8 mouse cellular contexts compared by ENCODE assay signal in genomic region chr2:130362511-130363026, GRCm38 (mm10). TPM values are rescaled to one million over a fixed set of nuclear protein-coding genes. Genes with fewer than 3 reads are reported as not detected.
DNase-seq lines count a peak whose midpoint lies in the region; ATAC-seq and TF ChIP-seq lines count a peak whose summit lies in the region.

No protein-coding gene starts in this region.

- peaks cover 88% of the 10 kb centered on the region for H3K27me3 ChIP-seq in midbrain, embryonic 10.5 days (ENCODE audit: low read depth, poor library complexity, severe bottlenecking)
- peaks cover 44% of the 10 kb centered on the region for H3K27me3 ChIP-seq in midbrain, embryonic 15.5 days (replicated peaks)
- H3K27me3 ChIP-seq in kidney, embryonic 14.5 days (ENCODE audit: control insufficient read depth, insufficient read depth, low read length), result peaks cover 42% of the 10 kb centered on the region
- peaks cover 68% of the 10 kb centered on the region for H3K27me3 ChIP-seq in liver, embryonic 11.5 days (replicated peaks; ENCODE audit: control insufficient read depth, insufficient read depth, low read length)

- no peak for ATAC-seq in midbrain, embryonic 15.5 days (replicated peaks)
- peak; percentile 50; the same call in 1 of the 2 replicates for ATAC-seq in kidney, embryonic 14.5 days (ENCODE audit: low FRiP score, low TSS enrichment)
- no peak; the same call in 1 of the 2 replicates for ATAC-seq in liver, embryonic 11.5 days (replicated peaks; ENCODE audit: low FRiP score)
- no peak for ATAC-seq in inflammation-experienced regulatory T-cells, adult 6 months

- no peaks in the 10 kb centered on the region for H3K9me3 ChIP-seq in midbrain, embryonic 10.5 days (replicated peaks)
- no peaks in the 10 kb centered on the region for H3K9me3 ChIP-seq in midbrain, embryonic 15.5 days
- no peaks in the 10 kb centered on the region for H3K9me3 ChIP-seq in kidney, embryonic 14.5 days (ENCODE audit: control insufficient read depth, low read length)
- H3K9me3 ChIP-seq in liver, embryonic 11.5 days (ENCODE audit: control insufficient read depth, low read length), result no peaks in the 10 kb centered on the region

- peaks cover 24% of the 10 kb centered on the region for H3K4me1 ChIP-seq in midbrain, embryonic 10.5 days
- peaks cover 4% of the 10 kb centered on the region; the same call in 1 of the 2 replicates for H3K4me1 ChIP-seq in midbrain, embryonic 15.5 days
- no peaks in the 10 kb centered on the region for H3K4me1 ChIP-seq in bone marrow macrophage, adult 2 months (ENCODE audit: control insufficient read depth, insufficient read depth, low read length)
- H3K4me1 ChIP-seq in kidney, embryonic 14.5 days (ENCODE audit: control insufficient read depth, insufficient read depth, low read length), result no peaks in the 10 kb centered on the region
- no peaks in the 10 kb centered on the region for H3K4me1 ChIP-seq in liver, embryonic 11.5 days (replicated peaks; ENCODE audit: control insufficient read depth, insufficient read depth, low read length)

- H3K36me3 ChIP-seq in midbrain, embryonic 10.5 days, result no peaks in the 10 kb centered on the region
- no peaks in the 10 kb centered on the region for H3K36me3 ChIP-seq in midbrain, embryonic 15.5 days (replicated peaks)
- no peaks in the 10 kb centered on the region for H3K36me3 ChIP-seq in kidney, embryonic 14.5 days (ENCODE audit: control insufficient read depth, insufficient read depth, low read length)
- no peaks in the 10 kb centered on the region for H3K36me3 ChIP-seq in liver, embryonic 11.5 days (ENCODE audit: control insufficient read depth, insufficient read depth, low read length)

- DNase-seq in midbrain, embryonic 10.5 days (ENCODE audit: low spot score), result peak; percentile 55
- peak; percentile 64 for DNase-seq in forelimb bud, embryonic 11.5 days (ENCODE audit: low read depth, low spot score)
- peak; percentile 67 for DNase-seq in liver, embryonic 11.5 days (ENCODE audit: low spot score)
- peak; percentile 81 for DNase-seq in retina, embryonic 14.5 days (ENCODE audit: low spot score)

- no peak overlapping the region for H3K4me2 ChIP-seq in midbrain, embryonic 15.5 days
- no peak overlapping the region for H3K4me2 ChIP-seq in kidney, embryonic 14.5 days (replicated peaks; ENCODE audit: low read depth, low read length)
- no peak overlapping the region for H3K4me2 ChIP-seq in liver, embryonic 11.5 days

- WGBS in midbrain, embryonic 10.5 days, result 3% methylated on average over 14 of the region's 14 CpGs
- WGBS in midbrain, embryonic 15.5 days, result 3% methylated on average over 14 of the region's 14 CpGs
- WGBS in kidney, embryonic 14.5 days, result 4% methylated on average over 14 of the region's 14 CpGs
- WGBS in liver, embryonic 11.5 days, result 5% methylated on average over 14 of the region's 14 CpGs

- no peak for TF ChIP-seq POLR2A in bone marrow macrophage, adult 2 months (IDR thresholded peaks at IDR 0.05; ENCODE audit: borderline replicate concordance, low read depth, low read length)

- no peak overlapping the region for H3K27ac ChIP-seq in midbrain, embryonic 10.5 days (replicated peaks)
- no peak overlapping the region for H3K27ac ChIP-seq in midbrain, embryonic 15.5 days
- H3K27ac ChIP-seq in bone marrow macrophage, adult 2 months (ENCODE audit: insufficient read depth, low read depth, low read length), result no peak overlapping the region
- no peak overlapping the region for H3K27ac ChIP-seq in kidney, embryonic 14.5 days (ENCODE audit: low read depth, low read length)
- no peak overlapping the region for H3K27ac ChIP-seq in liver, embryonic 11.5 days (ENCODE audit: low read depth, low read length)

- peak overlapping the region; percentile 30; the same call in 1 of the 2 replicates for H3K4me3 ChIP-seq in midbrain, embryonic 10.5 days
- H3K4me3 ChIP-seq in midbrain, embryonic 15.5 days, result no peak overlapping the region
- H3K4me3 ChIP-seq in bone marrow macrophage, adult 2 months (ENCODE audit: insufficient read depth, low read length), result no peak overlapping the region
- H3K4me3 ChIP-seq in kidney, embryonic 14.5 days (ENCODE audit: low read length), result no peak overlapping the region
- 0 out of 2 replicates have a peak overlapping the region, but pooled peaks have one; percentile 11 for H3K4me3 ChIP-seq in liver, embryonic 11.5 days (ENCODE audit: low read depth, low read length)

- TF ChIP-seq CTCF in bone marrow macrophage, adult 2 months (IDR thresholded peaks at IDR 0.05; ENCODE audit: low read depth, low read length), result peak; percentile 61

- H3K9ac ChIP-seq in midbrain, embryonic 15.5 days, result no peak overlapping the region
- no peak overlapping the region for H3K9ac ChIP-seq in kidney, embryonic 14.5 days (ENCODE audit: low read depth, low read length)
- no peak overlapping the region for H3K9ac ChIP-seq in liver, embryonic 11.5 days (ENCODE audit: low read depth, low read length)

RNA-seq across cellular contexts. Expression of gene Cpxm1, which starts 34.8 kb away (rescaled TPM):
- polyA plus RNA-seq in midbrain, embryonic 10.5 days (2016; fragmentation: Nextera tagmentation; extraction: Ambion mirVana), result 40.7 and 47.3 TPM in 2 replicates
- polyA plus RNA-seq in midbrain, embryonic 15.5 days (2015; fragmentation: Nextera tagmentation; extraction: Ambion mirVana), result 21.2 and 27.5 TPM in 2 replicates
- 0.33 TPM in 1 of 2 replicates, not detected in the other for polyA plus RNA-seq in bone marrow macrophage, adult 2 months (2012; ENCODE audit: insufficient read depth, insufficient read length, missing spikeins)
- polyA plus RNA-seq in kidney, embryonic 14.5 days (2014; fragmentation: Nextera tagmentation; extraction: Ambion mirVana), result 51.6 and 63.8 TPM in 2 replicates
- 24.3 and 26.3 TPM in 2 replicates for polyA plus RNA-seq in liver, embryonic 11.5 days (2014; fragmentation: Nextera tagmentation; extraction: Ambion mirVana)
- polyA plus RNA-seq in inflammation-experienced regulatory T-cells, adult 6 months (2017; shearing (Covaris generic)), result under 1 TPM in 1 of 3 experiments, not detected in 2; 0.40 TPM

RNA-seq across cellular contexts. Expression of gene Gm28372, which starts 42.5 kb away (rescaled TPM):
- not detected in 2 replicates for polyA plus RNA-seq in midbrain, embryonic 10.5 days (2016; fragmentation: Nextera tagmentation; extraction: Ambion mirVana)
- polyA plus RNA-seq in midbrain, embryonic 15.5 days (2015; fragmentation: Nextera tagmentation; extraction: Ambion mirVana), result 0.28 and 0.29 TPM in 2 replicates
- not detected in 2 replicates for polyA plus RNA-seq in bone marrow macrophage, adult 2 months (2012; ENCODE audit: insufficient read depth, insufficient read length, missing spikeins)
- not detected in 2 replicates for polyA plus RNA-seq in kidney, embryonic 14.5 days (2014; fragmentation: Nextera tagmentation; extraction: Ambion mirVana)
- polyA plus RNA-seq in liver, embryonic 11.5 days (2014; fragmentation: Nextera tagmentation; extraction: Ambion mirVana), result not detected in 2 replicates
- polyA plus RNA-seq in inflammation-experienced regulatory T-cells, adult 6 months (2017; shearing (Covaris generic)), result not detected

RNA-seq across cellular contexts. Expression of gene 1700020A23Rik, which starts 42.5 kb away (rescaled TPM):
- 0.40 TPM in 1 of 2 replicates, not detected in the other for polyA plus RNA-seq in midbrain, embryonic 10.5 days (2016; fragmentation: Nextera tagmentation; extraction: Ambion mirVana)
- polyA plus RNA-seq in midbrain, embryonic 15.5 days (2015; fragmentation: Nextera tagmentation; extraction: Ambion mirVana), result 0.69 TPM in 1 of 2 replicates, not detected in the other
- not detected in 2 replicates for polyA plus RNA-seq in bone marrow macrophage, adult 2 months (2012; ENCODE audit: insufficient read depth, insufficient read length, missing spikeins)
- polyA plus RNA-seq in kidney, embryonic 14.5 days (2014; fragmentation: Nextera tagmentation; extraction: Ambion mirVana), result 0.40 TPM in 1 of 2 replicates, not detected in the other
- not detected in 2 replicates for polyA plus RNA-seq in liver, embryonic 11.5 days (2014; fragmentation: Nextera tagmentation; extraction: Ambion mirVana)
- not detected for polyA plus RNA-seq in inflammation-experienced regulatory T-cells, adult 6 months (2017; shearing (Covaris generic))

RNA-seq across cellular contexts. Expression of gene Tmem239, which starts 43.7 kb away (rescaled TPM):
- 0.12 TPM in 1 of 2 replicates, not detected in the other for polyA plus RNA-seq in midbrain, embryonic 10.5 days (2016; fragmentation: Nextera tagmentation; extraction: Ambion mirVana)
- polyA plus RNA-seq in midbrain, embryonic 15.5 days (2015; fragmentation: Nextera tagmentation; extraction: Ambion mirVana), result 0.22 TPM in 1 of 2 replicates, not detected in the other
- polyA plus RNA-seq in bone marrow macrophage, adult 2 months (2012; ENCODE audit: insufficient read depth, insufficient read length, missing spikeins), result not detected in 2 replicates
- polyA plus RNA-seq in kidney, embryonic 14.5 days (2014; fragmentation: Nextera tagmentation; extraction: Ambion mirVana), result not detected in 2 replicates
- not detected in 2 replicates for polyA plus RNA-seq in liver, embryonic 11.5 days (2014; fragmentation: Nextera tagmentation; extraction: Ambion mirVana)
- polyA plus RNA-seq in inflammation-experienced regulatory T-cells, adult 6 months (2017; shearing (Covaris generic)), result not detected

Comparison
In these comparisons a context has a peak if more than half of its experiments do, and no peak if none do; other contexts are left out.
1. H3K4me3 ChIP-seq: peak in midbrain, embryonic 10.5 days (single experiment) and liver, embryonic 11.5 days (single experiment); none in midbrain, embryonic 15.5 days (single experiment), bone marrow macrophage, adult 2 months (single experiment) and kidney, embryonic 14.5 days (single experiment).
2. RNA of gene Cpxm1, which starts 34.8 kb away (polyA plus RNA-seq): 51.6 to 63.8 TPM in kidney, embryonic 14.5 days, 40.7 to 47.3 TPM in midbrain, embryonic 10.5 days, 24.3 to 26.3 TPM in liver, embryonic 11.5 days and 21.2 to 27.5 TPM in midbrain, embryonic 15.5 days; 0.33 TPM in bone marrow macrophage, adult 2 months and 0.40 TPM in inflammation-experienced regulatory T-cells, adult 6 months; every median in the first group is over 10 times any median in the second.
3. Peak in every context shown above with its lines, with median percentiles within 50 percentile points of each other: DNase-seq.